Mouse (Mus musculus): ENCODE measurements around the gene Nsf.

The Nsf gene

DNA sequence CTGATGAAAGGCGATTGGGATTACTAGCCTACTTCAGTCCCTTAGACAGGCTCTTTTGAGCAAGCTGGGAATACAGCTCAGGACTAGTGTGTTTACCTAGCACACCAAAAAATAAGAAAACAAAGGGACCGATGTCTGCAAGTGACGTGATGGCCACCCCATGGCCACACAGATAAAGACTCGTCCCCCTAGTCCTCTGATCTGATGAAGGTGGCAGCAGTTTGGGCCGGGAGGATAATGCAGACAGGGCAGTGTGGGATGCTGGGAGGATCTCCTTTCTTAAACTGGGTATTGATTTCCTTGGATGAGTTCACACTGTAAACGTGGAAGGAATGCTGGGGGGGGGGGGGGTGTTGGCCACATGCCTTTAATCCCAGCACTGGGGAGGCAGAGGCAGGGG, 13.0 kb downstream of the Nsf start:
- DNase-seq: no peak

DNA sequence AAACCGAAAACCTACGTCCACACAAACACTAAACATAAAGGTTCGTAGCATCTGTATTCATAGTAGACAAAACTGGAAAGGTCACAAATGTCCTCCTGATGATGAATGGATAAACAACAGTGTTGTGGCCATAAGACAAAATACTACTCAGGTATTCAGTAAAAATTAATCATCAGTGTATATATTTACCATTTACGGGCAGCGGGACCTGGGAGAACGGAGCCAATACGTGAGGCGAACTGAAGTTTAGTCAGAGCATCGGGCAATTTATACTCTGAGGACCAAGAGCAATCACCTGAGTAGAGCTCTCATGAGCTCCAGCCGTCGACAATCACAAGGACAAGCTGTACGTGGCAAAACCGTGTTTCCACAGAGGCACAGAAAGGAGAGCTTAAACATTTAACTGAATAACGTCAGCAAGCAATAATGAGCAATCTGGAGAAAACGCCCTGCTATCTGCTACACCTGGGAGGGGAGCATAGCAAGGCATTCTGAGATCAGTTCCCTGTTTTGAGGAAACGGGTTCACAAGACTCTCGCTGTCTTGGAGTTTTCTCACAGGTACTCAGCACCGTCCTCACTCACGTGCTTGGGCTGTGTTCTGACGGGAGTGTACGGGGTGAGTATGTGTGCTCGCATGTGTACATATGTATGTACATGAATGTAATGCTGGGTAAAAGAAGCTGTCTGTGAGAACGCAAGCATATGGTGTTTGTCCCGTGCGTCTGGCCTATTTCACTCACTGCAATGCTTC, 15.7 kb downstream of the Nsf start:
- no peak for DNase-seq

DNA sequence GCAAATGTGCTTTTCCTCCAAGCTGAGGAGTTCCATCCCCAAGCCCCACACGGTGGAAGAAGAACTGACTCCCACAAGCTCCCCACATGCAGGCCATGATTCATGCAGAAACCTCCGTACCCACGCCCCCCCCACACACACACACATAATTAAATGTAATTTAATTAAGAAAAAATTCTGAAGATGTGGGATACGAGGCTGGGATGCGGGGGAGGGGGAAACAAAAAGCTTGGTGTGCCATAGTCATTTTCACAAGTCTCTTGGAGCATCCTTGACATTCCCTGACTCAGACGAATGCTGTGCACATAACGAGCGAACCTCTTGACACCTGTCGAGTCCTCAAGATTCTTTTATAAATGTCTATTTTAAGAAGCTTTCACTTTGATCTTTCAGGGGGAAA, 16.4 kb downstream of the Nsf start:
- DNase-seq: peak; percentile 22 to 45

DNA sequence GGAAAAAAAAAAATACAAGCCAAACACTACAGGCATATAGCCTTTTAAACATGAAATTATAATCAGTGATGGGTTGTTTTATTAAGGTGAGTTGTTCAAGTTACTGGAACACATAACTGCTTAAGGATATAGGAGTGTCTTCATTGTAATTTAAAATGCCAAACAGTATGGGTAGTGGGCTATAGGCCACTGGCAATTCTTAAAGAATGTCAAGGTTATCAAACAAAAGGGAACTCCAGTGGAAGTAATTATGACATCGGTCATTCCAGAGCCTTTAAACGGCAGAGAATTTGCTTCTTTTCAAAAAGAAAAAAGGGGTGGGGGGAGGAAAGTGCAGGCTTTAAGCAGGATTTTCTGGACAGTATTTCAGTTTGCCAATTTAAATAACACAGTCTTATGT, 18.1 kb downstream of the Nsf start:
- no peak for DNase-seq

DNA sequence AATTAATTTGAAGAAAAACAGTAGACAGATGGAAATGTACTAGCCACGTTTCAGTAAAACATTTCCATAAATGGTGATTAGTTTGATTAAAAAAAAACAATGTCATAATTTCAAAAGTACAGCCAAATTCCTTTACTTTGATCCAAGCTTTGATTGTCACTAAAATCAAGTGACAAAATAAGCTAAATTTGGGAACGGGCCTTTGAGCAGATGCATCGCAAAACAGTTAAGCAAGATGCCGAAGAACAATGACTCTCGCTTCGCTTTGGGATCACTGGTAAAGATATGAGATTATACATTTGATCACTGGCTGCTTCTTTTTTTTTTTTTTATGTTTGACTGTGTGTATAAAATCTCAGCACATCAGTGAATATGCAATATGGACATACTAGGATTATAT, 20.0 kb downstream of the Nsf start:
- DNase-seq: no peak

DNA sequence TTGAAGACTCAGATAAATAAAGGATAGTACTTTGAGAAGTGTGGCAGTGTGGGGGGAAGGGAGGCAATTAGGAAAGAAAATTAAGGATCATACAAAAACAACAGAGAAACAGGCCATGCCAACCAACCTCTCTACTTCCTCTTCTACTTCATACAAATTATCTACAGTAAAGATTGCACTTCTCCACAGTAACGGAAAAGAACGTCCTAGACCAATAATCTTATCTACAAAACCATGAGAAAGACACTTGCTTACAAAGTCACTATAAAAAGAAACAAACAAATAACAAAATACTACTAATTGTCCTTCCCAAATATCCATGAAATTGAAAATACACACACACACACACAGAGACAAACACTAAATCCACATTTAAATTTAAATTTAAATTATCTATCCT, 29.9 kb downstream of the Nsf start:
- DNase-seq: no peak

DNA sequence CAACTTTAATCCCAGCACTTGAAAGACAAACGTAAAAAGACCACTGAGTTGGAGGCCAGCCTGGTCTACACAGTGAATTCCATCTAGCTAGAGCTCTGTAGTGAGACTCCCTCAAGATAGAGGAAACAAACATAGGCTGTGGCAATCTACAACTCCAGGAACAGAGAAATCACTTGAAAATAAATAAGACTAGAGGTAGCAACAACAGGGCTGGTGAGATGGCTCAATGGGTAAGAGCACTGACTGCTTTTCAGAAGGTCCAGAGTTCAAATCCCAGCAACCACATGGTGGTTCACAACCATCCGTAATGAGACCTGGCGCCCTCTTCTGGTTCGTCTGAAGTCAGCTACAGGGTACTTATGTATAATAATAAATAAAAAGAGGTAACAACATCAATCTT, 30.6 kb downstream of the Nsf start:
- no peak for DNase-seq

DNA sequence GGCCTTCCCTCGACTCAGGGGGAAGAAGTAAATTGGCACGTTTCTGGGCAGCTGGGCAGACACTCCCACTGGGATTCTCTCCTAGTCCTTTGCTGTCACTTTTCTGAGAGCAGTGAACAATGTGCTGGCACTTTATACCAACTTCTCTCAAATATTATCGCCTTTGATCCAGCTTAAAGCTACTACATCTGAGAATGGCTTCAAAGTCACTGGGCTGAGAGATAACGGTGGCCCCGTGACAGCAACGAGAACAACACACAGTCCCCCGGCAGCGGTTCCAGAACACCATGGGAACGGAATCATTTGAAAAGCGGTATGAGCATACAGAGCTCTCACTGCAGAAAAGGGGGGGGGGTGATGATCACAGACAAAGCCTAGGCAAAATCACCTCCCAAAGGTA, 31.0 kb downstream of the Nsf start:
- DNase-seq: no peak

DNA sequence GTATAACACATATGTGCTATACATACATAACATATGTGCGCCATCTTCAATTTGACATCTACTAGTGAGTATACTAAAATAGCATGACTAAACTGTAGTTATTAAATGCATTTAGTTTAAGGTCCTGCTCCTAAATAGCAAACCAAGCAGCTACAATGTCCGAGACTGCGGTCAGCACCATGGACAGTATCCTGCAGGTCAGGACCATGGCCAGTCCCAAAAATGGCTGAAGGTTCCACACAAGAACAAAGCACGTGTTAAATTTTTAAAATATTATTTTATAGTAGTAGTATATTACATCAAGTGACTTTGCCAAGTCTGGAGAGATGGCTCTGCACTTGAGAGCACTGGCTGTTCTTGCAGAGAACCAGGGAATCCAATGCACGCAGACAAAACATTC, 33.2 kb downstream of the Nsf start:
- peak; percentile 85 to 86 for DNase-seq

DNA sequence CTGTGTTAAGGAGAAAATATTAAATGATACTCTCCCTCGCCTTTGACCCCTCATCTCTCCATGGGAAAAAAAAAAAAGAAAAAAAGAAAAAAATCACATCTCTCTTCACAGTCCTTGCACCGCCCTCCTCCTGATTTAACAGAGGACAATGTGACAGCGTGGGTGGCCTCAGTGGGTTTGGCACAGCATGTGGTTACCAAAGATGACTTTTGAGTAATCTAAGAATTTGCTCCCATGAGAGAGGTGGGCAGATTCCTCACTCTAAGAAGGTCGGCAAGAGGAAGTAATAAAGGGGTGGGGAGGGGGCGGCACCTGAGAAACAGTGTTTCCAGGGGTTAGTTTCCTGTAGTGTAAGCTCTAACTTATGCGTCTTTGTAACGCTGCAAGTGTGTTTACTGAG, 37.0 kb downstream of the Nsf start:
- no peak for DNase-seq

DNA sequence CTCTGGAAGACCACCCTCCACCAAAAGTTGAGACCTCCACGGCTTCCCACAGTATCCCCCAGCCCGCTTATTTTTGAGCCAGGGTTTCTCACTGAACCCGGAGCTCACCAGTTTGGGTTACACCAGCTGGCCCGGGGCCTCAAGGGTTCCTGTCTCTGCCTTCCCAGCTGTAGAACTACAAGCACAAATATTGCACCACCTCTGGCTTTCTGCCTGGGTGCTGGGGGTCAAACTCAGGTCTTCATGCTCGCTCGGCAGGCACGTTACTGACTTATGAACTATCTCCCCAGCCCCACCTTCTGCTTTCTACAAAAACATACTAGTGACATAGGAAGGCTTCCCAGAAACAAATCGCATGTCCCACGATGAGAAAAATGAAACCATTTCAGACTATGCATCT, 38.2 kb downstream of the Nsf start:
- no peak for DNase-seq

DNA sequence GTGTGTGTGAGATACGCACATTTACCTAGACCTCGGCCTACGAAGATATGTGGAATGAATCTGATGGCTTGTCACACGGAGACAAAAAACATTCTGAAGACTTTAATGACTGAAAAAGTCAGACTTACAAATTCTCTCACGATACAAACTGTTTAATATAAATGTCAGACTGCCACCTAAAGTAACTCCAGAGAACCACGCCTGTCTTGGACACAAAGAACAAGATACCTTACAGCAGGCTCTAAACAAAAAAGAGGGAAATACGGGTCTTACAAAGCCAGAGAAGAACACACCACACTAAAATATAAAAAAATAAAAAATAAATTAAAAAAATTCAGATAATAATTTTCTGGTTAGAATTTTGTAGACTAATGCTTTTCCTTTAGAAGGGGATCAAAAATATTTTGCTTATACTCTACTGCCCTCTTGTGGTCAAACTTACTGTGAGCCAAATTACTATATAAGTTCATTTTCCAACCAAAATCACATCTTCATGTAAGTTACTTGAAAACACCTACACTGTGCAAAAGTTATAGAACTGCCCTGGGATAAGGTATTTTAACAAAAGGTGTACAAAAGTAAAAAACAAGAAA, 42.8 kb downstream of the Nsf start:
- peak in 1 of 2 experiments; percentile 7 for DNase-seq

DNA sequence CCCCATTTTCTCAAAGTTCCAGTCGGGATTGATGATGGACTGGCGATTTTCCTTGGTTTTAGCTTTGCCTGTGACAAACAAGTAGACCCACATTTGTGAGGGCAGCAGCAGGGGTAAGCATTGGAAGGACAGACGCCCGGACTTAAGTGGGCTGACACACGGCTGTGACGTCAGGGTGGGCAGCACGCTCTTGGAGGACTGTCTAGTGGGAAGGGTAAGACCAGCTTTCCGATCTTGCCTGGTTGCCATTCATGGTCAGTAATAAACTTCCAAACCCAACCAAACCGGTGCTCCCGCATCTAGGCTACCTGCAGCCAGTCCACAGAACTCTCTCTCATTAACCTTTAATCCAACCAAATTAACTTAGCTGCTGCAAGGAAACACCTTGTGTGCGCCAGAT, 43.3 kb downstream of the Nsf start:
- DNase-seq: no peak

DNA sequence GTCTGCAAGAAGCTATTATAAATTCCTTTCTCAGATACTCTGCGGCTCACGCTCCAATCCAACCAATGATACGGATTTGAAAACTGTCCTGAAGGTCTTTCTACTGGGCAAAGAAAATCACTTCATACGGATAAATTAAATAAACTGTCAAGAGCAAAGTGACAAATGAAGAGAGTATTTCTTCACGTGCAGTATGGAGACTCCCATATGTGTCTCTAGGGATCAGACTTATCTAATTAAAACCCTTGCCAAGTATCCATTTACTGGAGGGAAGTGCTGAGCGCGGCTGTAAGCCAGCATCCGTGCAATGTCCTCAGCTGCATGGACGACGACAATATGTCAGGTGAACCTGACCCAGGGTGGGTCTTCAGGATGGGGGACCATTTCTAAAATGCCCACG, 44.0 kb downstream of the Nsf start:
- no peak for DNase-seq

DNA sequence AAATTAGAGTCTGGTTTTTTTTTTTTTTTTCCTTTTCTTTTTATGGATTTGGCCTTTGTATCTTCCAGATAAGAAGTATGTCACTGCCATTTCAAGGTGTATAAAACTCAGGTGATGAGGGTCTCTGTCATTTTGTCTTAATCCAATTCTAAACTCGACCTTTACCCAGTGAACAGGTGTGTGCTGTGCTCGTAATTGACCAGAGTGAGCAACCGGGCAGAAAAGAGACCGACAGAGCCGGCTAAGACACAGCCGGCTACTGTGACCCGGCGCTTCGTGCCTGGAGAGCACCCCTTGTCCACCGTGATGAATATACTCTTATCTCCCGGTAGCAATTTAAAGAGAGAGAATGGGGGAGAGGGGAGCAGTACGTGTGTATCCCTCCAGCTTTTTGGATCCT, 44.5 kb downstream of the Nsf start:
- no peak for DNase-seq

DNA sequence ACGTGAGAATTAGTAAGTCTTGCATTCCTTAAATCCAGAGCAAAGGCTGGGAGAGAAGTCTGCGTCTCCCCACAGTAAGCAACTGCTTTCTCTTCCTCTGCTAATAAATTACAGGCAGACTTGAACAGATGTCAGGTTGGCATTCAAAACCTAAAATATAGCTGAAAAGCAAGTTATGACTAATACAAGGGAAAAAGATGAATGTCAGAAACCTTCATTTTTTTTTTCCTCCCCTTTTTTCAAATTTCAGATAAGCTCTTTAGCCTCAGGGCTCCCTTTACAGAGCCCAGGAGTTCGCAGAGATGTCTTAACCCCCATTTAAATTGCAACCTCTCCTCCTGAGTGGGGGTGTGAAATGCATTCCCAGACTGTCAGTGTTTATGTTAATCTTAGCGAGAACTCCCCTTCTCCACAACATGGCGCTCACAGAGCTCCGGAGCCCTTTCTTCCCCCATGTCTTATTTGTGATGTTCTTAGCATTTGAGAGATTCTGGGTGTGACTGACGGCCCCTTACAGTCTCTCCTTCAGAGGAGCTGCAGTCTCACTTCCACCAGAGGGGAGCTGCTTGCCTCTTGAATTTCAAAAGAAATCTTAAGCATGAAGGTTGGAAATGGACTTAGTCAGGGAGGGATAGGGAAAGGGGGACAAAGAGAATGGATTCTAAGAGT, 47.7 kb downstream of the Nsf start:
- DNase-seq: no peak

DNA sequence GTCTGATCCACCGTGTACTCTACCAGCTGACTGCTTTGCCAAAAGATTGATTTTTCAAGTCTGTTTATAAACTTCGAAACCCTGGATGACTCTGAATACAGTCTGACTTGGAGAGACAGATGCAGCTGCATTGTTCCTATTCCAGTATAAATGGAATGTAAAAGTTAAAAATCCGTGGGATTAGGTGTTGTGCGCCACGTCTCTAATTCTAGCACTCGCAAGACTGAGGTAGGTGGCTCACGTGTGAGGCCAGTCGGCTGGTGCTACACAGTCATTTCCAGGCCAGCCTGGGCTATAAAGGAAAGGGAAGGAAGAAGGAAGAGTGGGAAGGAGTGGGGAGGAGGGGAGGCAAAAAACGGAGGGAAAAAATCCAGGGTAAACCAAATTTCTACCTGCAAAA, 48.4 kb downstream of the Nsf start:
- no peak for DNase-seq

DNA sequence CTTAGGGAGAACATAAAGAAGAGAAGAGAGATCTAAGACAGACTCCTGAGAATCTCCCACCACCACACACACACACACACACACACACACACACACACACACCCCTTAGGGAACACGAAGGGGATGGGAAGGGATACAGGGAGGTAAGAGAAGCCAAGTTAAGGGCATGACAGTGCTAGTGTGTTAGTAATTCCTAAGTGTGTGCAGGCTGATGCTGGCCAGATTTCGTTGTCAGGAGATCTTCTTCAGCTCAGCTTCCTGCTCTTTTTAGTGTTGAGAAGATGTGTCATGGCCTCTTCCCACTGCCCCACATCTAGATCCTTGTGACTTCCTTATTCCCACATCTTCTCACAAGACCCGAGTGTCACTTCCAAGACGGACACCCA, 52.3 kb downstream of the Nsf start:
- DNase-seq: no peak

DNA sequence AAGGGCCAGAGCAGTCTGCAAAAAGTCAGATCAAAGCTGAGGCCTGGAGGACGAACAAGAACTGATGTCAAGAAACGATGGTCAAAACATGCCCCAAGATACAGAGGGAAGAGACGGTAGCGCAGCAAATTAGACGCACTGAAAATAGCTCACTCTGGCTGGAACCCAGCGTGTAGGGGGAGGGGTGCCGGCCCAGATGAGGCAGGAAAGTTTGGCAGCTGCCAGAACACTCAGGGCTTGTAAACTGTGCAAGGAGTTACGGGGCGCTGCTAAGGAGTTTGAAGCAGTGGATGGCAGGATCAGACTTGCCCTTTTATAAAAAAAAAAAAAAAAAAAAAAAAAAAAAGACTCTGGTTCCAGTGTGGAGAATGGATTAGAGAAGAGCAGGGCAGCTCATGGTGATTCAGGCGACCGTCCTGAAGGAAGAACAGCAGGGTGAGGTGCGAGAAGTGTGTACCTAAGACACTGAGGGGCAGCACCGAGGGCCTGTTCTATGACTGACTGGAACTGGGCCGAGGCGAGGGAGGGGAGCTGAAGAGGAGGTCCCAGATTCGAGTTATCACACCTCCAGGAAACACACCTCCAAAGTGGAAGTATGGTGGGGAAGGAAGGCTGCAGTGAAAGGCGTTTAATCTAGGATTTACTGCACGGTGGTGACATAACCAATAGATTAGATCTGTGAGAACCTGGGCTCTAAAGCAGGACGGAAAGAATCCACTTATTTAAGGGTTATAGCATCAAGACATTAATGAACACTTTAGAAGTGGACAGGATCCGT, 52.9 kb downstream of the Nsf start:
- DNase-seq: peak in 1 of 2 experiments; percentile 9

DNA sequence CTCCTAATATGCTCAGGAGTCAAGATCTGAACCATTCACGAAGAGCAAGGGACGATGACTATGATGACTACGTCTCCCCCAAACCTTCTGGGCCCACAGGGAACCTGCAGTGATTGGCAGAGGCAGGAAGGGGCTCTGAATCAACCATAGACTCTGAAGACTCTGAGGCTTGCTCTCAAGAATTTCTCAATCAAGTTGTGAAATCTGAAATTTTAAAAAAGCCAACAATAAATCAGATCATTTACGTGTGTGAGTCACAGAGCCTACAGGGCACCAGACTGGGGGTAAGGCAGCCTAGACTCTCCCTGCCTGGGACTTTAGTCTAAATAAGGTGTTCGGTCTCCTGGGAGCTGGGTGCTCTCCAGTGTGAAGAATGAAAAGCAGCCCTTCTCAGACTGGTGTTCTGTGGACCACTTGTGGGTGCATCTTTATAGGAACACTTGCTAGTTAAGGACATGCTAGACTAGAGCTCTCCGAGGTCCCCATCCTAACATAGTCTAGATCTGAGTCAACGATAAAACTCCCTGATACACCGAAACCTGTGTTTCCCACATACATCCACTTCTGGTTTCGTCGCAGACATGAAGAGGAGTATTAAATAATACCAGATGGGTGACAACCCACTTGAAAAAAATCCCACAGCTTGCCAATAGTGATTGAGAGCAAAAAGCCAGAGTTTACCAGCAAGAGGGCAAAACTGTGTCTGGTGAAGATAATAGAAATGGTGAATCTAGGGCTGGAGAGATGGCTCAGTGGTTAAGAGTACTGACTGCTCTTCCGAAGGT, 56.7 kb downstream of the Nsf start:
- no peak for DNase-seq

DNA sequence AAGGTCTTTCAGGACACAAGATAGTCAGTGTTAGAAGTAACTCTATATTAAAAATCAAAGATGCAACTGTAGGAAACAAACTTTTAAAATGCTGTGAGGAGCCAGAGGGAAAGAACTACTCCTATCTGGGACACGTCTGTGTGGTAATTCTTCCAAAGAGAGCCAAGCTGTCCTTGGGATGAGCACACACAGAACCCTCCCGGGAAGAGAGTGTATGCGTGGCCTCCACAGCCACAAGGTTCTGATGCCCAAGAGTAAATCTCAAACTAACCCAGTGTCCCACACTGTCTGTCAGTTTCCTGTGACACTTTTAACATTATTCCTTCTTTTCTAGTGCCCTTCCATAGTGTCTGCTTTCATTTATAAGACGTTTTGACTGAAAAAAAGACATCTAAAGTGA, 57.8 kb downstream of the Nsf start:
- DNase-seq: no peak

DNA sequence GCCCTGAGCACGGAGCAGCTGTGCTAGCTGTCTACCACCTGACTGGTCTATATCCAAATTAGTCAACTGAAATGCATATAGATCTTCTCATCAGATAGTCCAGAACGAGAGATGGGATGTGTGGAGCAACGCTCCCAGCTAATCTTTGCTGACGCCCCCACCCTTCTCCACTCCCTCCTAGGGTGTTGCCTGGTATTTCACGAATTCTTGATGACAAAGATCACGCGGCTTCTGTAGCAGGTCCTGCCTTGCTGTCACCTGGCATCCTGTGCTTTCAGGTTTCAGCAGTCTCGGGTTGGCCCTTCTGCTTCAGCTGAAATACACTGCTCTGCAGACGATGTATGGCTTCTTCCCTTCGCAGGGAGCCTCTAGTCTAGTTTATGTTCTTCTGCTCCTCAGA, 61.0 kb downstream of the Nsf start:
- no peak for DNase-seq

DNA sequence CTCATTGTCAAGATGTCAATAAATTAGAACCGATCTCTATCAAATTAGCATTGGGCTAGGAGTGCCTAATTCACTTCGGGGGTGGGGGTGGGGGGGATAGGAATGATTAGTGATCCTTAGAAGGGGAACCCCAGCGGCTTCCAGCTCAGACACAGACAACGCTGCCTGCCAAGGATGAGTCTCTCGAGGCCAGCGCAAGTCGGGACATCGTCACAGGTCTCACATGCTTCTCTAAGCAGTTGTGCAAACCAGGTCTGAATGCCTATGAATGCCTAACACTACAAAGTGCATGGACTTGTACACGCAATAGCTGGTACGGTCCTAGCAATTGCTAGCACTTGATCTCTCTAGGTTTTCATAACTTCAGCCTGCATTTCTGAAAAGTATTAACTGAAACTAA, 62.1 kb downstream of the Nsf start:
- no peak for DNase-seq
